Mouse (Mus musculus): ENCODE data around the gene Cdc34. TPM values are rescaled to one million over a fixed set of nuclear protein-coding genes. Genes with fewer than 3 reads are reported as not detected.

The Cdc34 gene
- polyA plus RNA-seq, 1 experiment from 2014 or later: 240 TPM

GRCm38 (mm10) chr10:79704065-79704969 lies 22.3 kb downstream of the Cdc34 start, which contains the start of gene Bsg:
TSS of gene Bsg (plus strand) at chr10:79704491.
- H3K27me3 ChIP-seq (replicated peaks; ENCODE audit: low read depth, poor library complexity, severe bottlenecking): no peaks in the 10 kb centered on the region
- peaks cover 38% of the 10 kb centered on the region for H3K36me3 ChIP-seq (replicated peaks)
- peaks cover 53% of the 10 kb centered on the region for H3K4me1 ChIP-seq
- H3K4me3 ChIP-seq: peak within 1 kb of the TSS; percentile 69
- peak; percentile 100 for DNase-seq (ENCODE audit: low spot score)
- H3K27ac ChIP-seq (replicated peaks): peak within 1 kb of the TSS; percentile 92
- H3K9me3 ChIP-seq: no peaks in the 10 kb centered on the region
- 1% methylated on average over 65 of the region's 65 CpGs for WGBS

GRCm38 (mm10) chr10:79704970-79705360 lies 23.0 kb downstream of the Cdc34 start:
- no peaks in the 10 kb centered on the region for H3K27me3 ChIP-seq (replicated peaks; ENCODE audit: low read depth, poor library complexity, severe bottlenecking)
- no peaks in the 10 kb centered on the region for H3K9me3 ChIP-seq
- peaks cover 44% of the 10 kb centered on the region for H3K36me3 ChIP-seq (replicated peaks)
- 7% methylated on average over 10 of the region's 10 CpGs for WGBS
- H3K27ac ChIP-seq (replicated peaks): peak overlapping the region; percentile 92
- H3K4me1 ChIP-seq: peaks cover 53% of the 10 kb centered on the region
- no peak for DNase-seq (ENCODE audit: low spot score)
- H3K4me3 ChIP-seq: peak overlapping the region; percentile 69

DNA sequence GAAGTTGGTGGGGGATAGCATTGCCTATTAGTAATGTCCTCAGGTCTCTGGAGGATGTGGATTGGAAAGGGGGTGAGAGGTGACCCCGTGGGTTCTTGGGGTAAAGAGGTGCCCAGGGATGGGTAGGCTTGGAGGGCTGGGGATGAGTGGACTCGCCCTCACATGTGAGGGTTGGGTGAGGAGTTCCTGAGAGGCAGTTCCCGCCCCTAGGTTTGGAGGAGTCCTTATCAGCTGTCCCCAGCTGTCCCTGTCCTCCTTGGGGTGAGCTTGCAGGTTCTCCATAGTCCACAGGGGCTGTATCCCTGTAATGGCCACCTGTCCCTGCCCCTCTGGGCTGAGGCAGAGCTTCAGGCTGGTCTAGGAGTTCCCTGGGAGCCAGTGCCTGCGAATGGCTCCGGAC lies 24.0 kb downstream of the Cdc34 start:
- no peak overlapping the region for H3K27ac ChIP-seq (replicated peaks)
- no peaks in the 10 kb centered on the region for H3K27me3 ChIP-seq (replicated peaks; ENCODE audit: low read depth, poor library complexity, severe bottlenecking)
- peaks cover 49% of the 10 kb centered on the region for H3K4me1 ChIP-seq
- 88% methylated on average over 5 of the region's 5 CpGs for WGBS
- H3K9me3 ChIP-seq: no peaks in the 10 kb centered on the region
- no peak for DNase-seq (ENCODE audit: low spot score)
- peak overlapping the region; percentile 69 for H3K4me3 ChIP-seq
- H3K36me3 ChIP-seq (replicated peaks): peaks cover 54% of the 10 kb centered on the region

DNA sequence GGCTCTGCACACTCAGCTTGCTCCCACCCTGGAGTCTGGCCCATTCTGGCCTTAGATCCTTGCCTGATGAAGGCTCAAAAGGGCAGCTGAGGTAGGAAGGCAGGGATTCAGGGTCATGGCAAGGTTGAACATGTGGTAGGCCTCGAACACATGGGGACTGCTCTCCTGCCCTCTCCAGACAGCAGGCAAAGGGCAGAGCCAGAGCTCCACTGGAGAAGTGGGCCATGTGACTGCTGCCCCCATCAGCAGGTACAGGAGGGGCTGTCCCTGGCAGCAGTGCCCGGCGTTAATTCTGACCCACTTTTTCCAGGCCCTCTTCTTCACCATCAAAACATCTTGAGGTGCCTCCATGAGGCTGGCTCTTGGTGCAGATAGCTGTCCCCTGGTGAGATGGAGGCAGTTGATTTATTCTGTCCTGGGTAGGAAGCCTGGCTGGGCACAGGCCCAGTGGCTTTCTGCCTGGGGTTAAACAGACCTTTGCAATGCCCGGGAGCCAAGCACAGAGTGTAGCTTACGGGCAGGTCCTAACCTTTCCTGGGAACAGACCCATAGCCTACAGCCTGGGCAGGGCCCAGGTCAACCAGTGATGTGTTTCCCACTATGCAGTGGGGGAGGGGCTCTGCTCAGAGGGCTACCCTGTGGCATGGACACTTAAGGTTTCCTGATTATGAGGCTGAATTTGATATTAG lies 24.6 kb downstream of the Cdc34 start:
- no peak for DNase-seq (ENCODE audit: low spot score)
- Histone ChIP-seq H3K4me1 (peaks cover 43% of the 10 kb centered on the region), H3K9me3 (no peaks in the 10 kb centered on the region), H3K27ac (replicated peaks) (no peak overlapping the region), H3K4me3 (peak overlapping the region; percentile 69), H3K27me3 (replicated peaks; ENCODE audit: low read depth, poor library complexity, severe bottlenecking) (no peaks in the 10 kb centered on the region), H3K36me3 (replicated peaks) (peaks cover 60% of the 10 kb centered on the region)
- WGBS: 87% methylated on average over 5 of the region's 5 CpGs

- Histone ChIP-seq H3K36me3 (replicated peaks) (peaks cover 66% of the 10 kb centered on the region), H3K4me3 (peak overlapping the region; percentile 69), H3K27me3 (replicated peaks; ENCODE audit: low read depth, poor library complexity, severe bottlenecking) (no peaks in the 10 kb centered on the region), H3K4me1 (peaks cover 38% of the 10 kb centered on the region), H3K27ac (replicated peaks) (no peak overlapping the region), H3K9me3 (no peaks in the 10 kb centered on the region)
- WGBS: 80% methylated on average over 1 of the region's 1 CpGs
- no peak for DNase-seq (ENCODE audit: low spot score)
Observed at GRCm38 (mm10) chr10:79707162-79707561, 25.2 kb downstream of the Cdc34 start.

GRCm38 (mm10) chr10:79707759-79708158 lies 25.8 kb downstream of the Cdc34 start:
- peaks cover 72% of the 10 kb centered on the region for H3K36me3 ChIP-seq (replicated peaks)
- no peaks in the 10 kb centered on the region for H3K27me3 ChIP-seq (replicated peaks; ENCODE audit: low read depth, poor library complexity, severe bottlenecking)
- 73% methylated on average over 4 of the region's 4 CpGs for WGBS
- peaks cover 38% of the 10 kb centered on the region for H3K4me1 ChIP-seq
- no peak overlapping the region for H3K27ac ChIP-seq (replicated peaks)
- no peak for DNase-seq (ENCODE audit: low spot score)
- no peaks in the 10 kb centered on the region for H3K9me3 ChIP-seq
- H3K4me3 ChIP-seq: 0 out of 2 replicates have a peak overlapping the region, but pooled peaks have one; percentile 69

- H3K9me3 ChIP-seq: no peaks in the 10 kb centered on the region
- peak overlapping the region; percentile 14; the same call in 1 of the 2 replicates for H3K4me3 ChIP-seq
- H3K27me3 ChIP-seq (replicated peaks; ENCODE audit: low read depth, poor library complexity, severe bottlenecking): peaks cover 4% of the 10 kb centered on the region
- H3K36me3 ChIP-seq (replicated peaks): peaks cover 74% of the 10 kb centered on the region
- peaks cover 38% of the 10 kb centered on the region for H3K4me1 ChIP-seq
- DNase-seq (ENCODE audit: low spot score): no peak
- H3K27ac ChIP-seq (replicated peaks): no peak overlapping the region
- WGBS: 92% methylated on average over 21 of the region's 21 CpGs
Observed at GRCm38 (mm10) chr10:79708668-79709067, 26.7 kb downstream of the Cdc34 start.

- no peak for DNase-seq (ENCODE audit: low spot score)
- peaks cover 11% of the 10 kb centered on the region for H3K27me3 ChIP-seq (replicated peaks; ENCODE audit: low read depth, poor library complexity, severe bottlenecking)
- no peak overlapping the region for H3K27ac ChIP-seq (replicated peaks)
- 0 out of 2 replicates have a peak overlapping the region, but pooled peaks have one; percentile 14 for H3K4me3 ChIP-seq
- WGBS: 81% methylated on average over 7 of the region's 7 CpGs
- H3K9me3 ChIP-seq: no peaks in the 10 kb centered on the region
- H3K4me1 ChIP-seq: peaks cover 38% of the 10 kb centered on the region
- peaks cover 74% of the 10 kb centered on the region for H3K36me3 ChIP-seq (replicated peaks)
Observed at GRCm38 (mm10) chr10:79709307-79709706, 27.3 kb downstream of the Cdc34 start.

DNA sequence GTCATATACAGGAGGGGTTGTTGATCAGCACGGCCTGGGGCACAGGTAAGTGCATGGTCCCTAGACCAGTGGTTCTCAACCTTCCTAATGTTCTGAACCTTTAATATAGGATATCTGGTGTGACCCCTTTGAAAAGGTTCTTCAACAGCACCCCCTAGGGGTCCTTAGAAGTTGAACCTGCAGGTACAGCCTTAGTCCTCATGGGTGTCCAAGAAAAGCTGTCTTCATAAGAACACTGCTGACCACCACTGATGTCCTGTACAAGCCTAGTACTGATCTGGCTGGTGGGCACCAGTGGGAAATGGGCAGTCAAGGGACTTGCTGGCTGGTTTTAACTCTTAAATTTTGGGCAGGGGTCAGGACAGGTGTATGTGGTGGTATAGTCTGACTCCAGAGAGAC lies 30.0 kb downstream of the Cdc34 start:
- H3K27ac ChIP-seq (replicated peaks): no peak overlapping the region
- H3K4me1 ChIP-seq: peaks cover 27% of the 10 kb centered on the region
- H3K36me3 ChIP-seq (replicated peaks): peaks cover 59% of the 10 kb centered on the region
- no peak for DNase-seq (ENCODE audit: low spot score)
- 72% methylated on average over 1 of the region's 1 CpGs for WGBS
- peaks cover 38% of the 10 kb centered on the region for H3K27me3 ChIP-seq (replicated peaks; ENCODE audit: low read depth, poor library complexity, severe bottlenecking)
- H3K4me3 ChIP-seq: no peak overlapping the region
- no peaks in the 10 kb centered on the region for H3K9me3 ChIP-seq

- H3K27ac ChIP-seq (replicated peaks): no peak overlapping the region
- WGBS: 11% methylated on average over 6 of the region's 6 CpGs
- H3K27me3 ChIP-seq (replicated peaks; ENCODE audit: low read depth, poor library complexity, severe bottlenecking): peaks cover 44% of the 10 kb centered on the region
- H3K4me1 ChIP-seq: peaks cover 27% of the 10 kb centered on the region
- H3K36me3 ChIP-seq (replicated peaks): peaks cover 53% of the 10 kb centered on the region
- H3K4me3 ChIP-seq: no peak overlapping the region
- no peaks in the 10 kb centered on the region for H3K9me3 ChIP-seq
- peak; percentile 82 for DNase-seq (ENCODE audit: low spot score)
Observed at GRCm38 (mm10) chr10:79712499-79713126, 30.6 kb downstream of the Cdc34 start.

DNA sequence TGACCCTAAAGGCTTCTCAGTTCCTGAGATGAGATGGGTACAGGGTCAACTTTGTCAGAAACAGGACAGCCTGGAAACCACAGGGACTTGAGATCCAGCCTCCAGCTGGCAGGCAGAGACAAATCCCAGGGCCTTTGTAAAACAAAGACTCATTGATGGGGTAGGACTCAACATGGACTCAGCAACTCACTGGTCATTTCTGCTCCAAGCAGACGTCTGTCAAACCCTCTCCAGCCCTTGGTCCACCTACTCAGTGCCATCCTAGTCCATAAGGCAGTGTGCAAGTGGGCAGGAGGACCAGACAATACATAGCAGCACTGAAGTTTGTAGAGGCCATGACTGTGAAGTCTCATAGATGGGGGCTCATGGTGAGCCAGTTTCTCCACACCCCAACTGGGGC lies 31.2 kb downstream of the Cdc34 start:
- 14% methylated on average over 1 of the region's 1 CpGs for WGBS
- Histone ChIP-seq H3K36me3 (replicated peaks) (peaks cover 48% of the 10 kb centered on the region), H3K27me3 (replicated peaks; ENCODE audit: low read depth, poor library complexity, severe bottlenecking) (peaks cover 49% of the 10 kb centered on the region), H3K4me1 (peaks cover 27% of the 10 kb centered on the region), H3K9me3 (no peaks in the 10 kb centered on the region), H3K4me3 (no peak overlapping the region), H3K27ac (replicated peaks) (no peak overlapping the region)
- DNase-seq (ENCODE audit: low spot score): no peak

DNA sequence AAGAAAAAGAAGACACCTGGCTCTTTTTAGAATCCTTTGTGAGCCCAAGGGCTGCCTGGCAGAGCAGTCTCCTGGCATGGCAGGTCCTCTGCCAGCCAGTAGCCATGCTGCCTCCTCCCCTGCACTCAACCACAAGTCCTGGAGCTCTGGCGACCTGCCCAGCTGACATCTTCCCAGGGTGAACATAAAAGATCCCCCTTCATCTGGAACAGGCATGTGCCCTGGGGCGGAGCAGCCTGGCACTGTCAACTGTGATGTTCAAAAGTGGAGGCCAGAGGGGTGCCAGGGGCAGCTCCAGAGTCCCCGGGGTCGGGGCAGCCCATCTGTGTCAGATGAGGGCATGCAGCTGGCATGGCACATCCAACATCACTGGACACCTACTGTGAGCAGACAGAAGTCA lies 33.0 kb downstream of the Cdc34 start:
- WGBS: 70% methylated on average over 4 of the region's 4 CpGs
- Histone ChIP-seq H3K27ac (replicated peaks) (no peak overlapping the region), H3K4me1 (peaks cover 20% of the 10 kb centered on the region), H3K36me3 (replicated peaks) (peaks cover 30% of the 10 kb centered on the region), H3K27me3 (replicated peaks; ENCODE audit: low read depth, poor library complexity, severe bottlenecking) (peaks cover 68% of the 10 kb centered on the region), H3K9me3 (no peaks in the 10 kb centered on the region), H3K4me3 (no peak overlapping the region)
- no peak for DNase-seq (ENCODE audit: low spot score)

Data from embryonic facial prominence, embryonic 10.5 days (tissue).